Mouse (Mus musculus): ENCODE measurements around the gene Slc27a1. TPM values are rescaled to one million over a fixed set of nuclear protein-coding genes. Genes with fewer than 3 reads are reported as not detected.
A peak's percentile ranks its signal among the peaks of the same experiment; 100 is the strongest.

The Slc27a1 gene
- polyA plus RNA-seq, 1 experiment from 2014 or later: 2.5 TPM

DNA sequence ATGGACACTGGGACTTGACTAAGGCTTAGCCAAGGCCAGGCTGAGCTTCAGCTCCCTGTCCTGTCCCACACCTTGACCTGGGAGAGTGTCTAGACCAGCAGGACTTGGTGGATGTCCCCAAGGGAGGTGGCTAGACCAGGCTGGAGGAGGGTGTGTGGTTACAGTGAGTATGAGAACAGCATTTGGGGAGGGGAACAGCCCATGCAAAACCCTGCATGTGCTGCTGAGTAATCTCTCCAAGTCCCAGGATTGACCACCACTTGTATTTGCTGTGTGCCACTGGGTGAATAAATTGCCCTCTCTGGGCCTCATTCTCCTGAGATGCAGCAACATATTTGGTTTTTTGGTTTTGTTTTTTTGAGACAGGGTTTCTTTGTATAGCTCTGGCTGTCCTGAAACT, 29.7 kb downstream of the Slc27a1 start:
- no peaks in the 10 kb centered on the region for H3K9me3 ChIP-seq (replicated peaks)
- H3K9ac ChIP-seq: no peak overlapping the region
- peaks cover 41% of the 10 kb centered on the region for H3K4me1 ChIP-seq (replicated peaks)
- ATAC-seq (ENCODE audit: low read depth) (no peak), DNase-seq (no peak)
- H3K27me3 ChIP-seq: peaks cover 39% of the 10 kb centered on the region
- no peak overlapping the region for H3K4me3 ChIP-seq (replicated peaks)
- H3K27ac ChIP-seq: no peak overlapping the region
- H3K36me3 ChIP-seq: no peaks in the 10 kb centered on the region
- no peak overlapping the region for H3K4me2 ChIP-seq

- H3K4me3 ChIP-seq (replicated peaks): no peak overlapping the region
Measured at GRCm38 (mm10) chr8:71598841-71599240, 30.2 kb downstream of the Slc27a1 start.

DNA sequence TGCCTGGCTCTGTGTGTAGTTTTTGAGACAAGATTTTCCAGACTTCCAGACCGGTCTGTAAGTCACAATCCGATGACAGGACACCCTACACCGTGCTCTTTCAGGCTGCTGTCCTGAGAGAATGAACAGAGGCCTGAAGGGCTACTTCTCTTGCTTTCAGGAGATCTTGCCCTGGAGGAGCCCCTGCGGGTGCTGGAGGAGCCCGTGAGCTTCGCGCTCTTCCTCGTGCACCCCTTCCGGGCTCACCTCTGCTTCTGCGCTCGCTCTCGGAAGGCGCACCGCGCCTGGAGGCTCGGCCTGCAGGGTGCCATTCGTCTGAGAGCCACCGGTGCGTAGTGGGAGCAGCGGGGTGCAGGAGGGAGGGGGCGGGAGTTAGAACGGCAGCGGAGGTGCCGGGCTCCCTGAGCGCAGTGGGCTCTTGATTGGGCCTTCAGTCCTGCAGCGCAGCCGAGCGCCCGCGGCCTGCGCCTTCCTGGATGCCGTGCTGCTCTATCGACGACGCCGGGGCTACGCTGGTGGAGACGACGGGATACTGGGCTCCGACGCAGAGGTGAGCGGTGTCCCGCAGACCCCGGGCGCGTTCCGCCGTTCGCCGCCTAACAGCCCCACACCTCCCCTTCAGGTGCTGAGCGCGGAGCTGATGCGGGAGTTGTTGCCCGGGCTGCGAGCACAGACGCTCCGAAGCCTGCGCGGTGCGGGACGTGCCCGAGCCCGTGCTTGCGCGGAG, 33.4 kb downstream of the Slc27a1 start:
- Histone ChIP-seq H3K27me3 (peaks cover 54% of the 10 kb centered on the region), H3K36me3 (no peaks in the 10 kb centered on the region), H3K4me3 (replicated peaks) (peak overlapping the region; percentile 32), H3K27ac (no peak overlapping the region), H3K4me1 (replicated peaks) (peaks cover 21% of the 10 kb centered on the region), H3K9ac (no peak overlapping the region), H3K4me2 (peak overlapping the region; percentile 53), H3K9me3 (replicated peaks) (no peaks in the 10 kb centered on the region)
- ATAC-seq (ENCODE audit: low read depth): no peak; the same call in 1 of the 2 replicates
- DNase-seq: no peak
- WGBS (ENCODE audit: insufficient replicate concordance): 4% methylated on average over 65 of the region's 65 CpGs

More at GRCm38 (mm10) chr8:71598841-71599240, 30.2 kb downstream of the Slc27a1 start:
- Histone ChIP-seq H3K36me3 (no peaks in the 10 kb centered on the region), H3K27me3 (peaks cover 44% of the 10 kb centered on the region), H3K4me2 (no peak overlapping the region), H3K4me1 (replicated peaks) (peaks cover 38% of the 10 kb centered on the region), H3K9me3 (replicated peaks) (no peaks in the 10 kb centered on the region), H3K9ac (no peak overlapping the region), H3K27ac (no peak overlapping the region)
- WGBS (ENCODE audit: insufficient replicate concordance): 79% methylated on average over 5 of the region's 5 CpGs
- ATAC-seq (ENCODE audit: low read depth) (no peak), DNase-seq (no peak)

DNA sequence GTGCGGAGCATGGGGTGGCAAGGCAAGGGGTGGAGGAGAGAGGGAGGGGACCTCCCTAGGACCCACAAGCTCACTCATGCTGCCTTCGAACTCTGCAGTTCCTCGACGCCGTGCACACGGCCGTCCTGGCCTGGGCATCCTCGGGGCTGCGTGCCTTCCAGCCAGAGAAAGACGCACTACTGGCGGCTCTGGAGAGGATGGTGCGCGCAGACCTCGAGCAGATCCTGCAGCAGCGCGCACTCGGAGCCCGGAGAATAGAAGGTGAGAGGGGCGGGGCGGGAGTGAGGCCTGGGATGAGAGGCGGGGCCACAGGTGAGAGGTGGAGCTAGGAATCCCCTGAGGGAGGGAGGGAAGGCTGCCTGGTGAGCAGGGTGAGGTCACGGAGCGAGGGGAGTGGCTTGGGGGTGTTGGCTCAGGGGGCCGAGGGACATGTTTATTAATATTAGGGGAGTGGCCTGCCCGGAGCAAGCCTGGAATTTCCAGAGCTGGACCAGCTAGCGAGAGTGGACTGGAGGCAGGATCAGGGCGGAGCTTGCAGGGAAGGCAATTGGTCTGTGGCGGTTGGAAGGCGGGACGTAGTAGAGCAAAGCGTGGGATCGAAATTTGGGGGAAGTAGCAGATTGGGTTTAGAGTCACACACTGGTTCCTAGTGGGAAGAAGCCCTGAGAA, 34.1 kb downstream of the Slc27a1 start:
- peak; percentile 45 for ATAC-seq (ENCODE audit: low read depth)
- H3K9me3 ChIP-seq (replicated peaks): no peaks in the 10 kb centered on the region
- H3K9ac ChIP-seq: no peak overlapping the region
- peak overlapping the region; percentile 53 for H3K4me2 ChIP-seq
- WGBS (ENCODE audit: insufficient replicate concordance): 7% methylated on average over 32 of the region's 32 CpGs
- H3K4me1 ChIP-seq (replicated peaks): peaks cover 21% of the 10 kb centered on the region
- no peaks in the 10 kb centered on the region for H3K36me3 ChIP-seq
- DNase-seq: peak; percentile 17
- no peak overlapping the region for H3K27ac ChIP-seq
- H3K4me3 ChIP-seq (replicated peaks): peak overlapping the region; percentile 32
- H3K27me3 ChIP-seq: peaks cover 54% of the 10 kb centered on the region

DNA sequence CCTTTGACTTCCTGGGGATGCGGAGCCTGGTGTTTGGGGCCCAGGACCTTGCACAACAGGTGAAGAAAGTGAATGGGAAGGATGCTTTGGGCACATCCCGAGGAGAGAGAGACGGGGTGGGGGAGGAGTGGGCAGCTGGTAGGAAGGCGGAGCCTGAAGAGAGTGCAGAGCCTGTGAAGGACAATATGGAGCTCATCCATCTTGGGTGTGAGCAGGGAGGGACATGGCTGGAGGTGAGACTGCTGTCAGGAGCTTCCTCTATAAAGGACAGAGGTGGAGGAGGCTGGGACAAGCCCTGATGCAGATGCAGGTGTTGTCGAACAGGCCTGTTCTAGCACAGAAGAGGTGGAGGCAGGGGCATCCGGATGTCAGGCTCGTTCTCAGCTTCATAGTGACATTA, 35.3 kb downstream of the Slc27a1 start:
- H3K4me3 ChIP-seq (replicated peaks): no peak overlapping the region
- 67% methylated on average over 7 of the region's 7 CpGs for WGBS (ENCODE audit: insufficient replicate concordance)
- peaks cover 54% of the 10 kb centered on the region for H3K27me3 ChIP-seq
- no peaks in the 10 kb centered on the region for H3K9me3 ChIP-seq (replicated peaks)
- no peak overlapping the region for H3K9ac ChIP-seq
- no peak for DNase-seq
- no peak overlapping the region for H3K27ac ChIP-seq
- ATAC-seq (ENCODE audit: low read depth): no peak
- peaks cover 22% of the 10 kb centered on the region for H3K4me1 ChIP-seq (replicated peaks)
- H3K4me2 ChIP-seq: no peak overlapping the region
- no peaks in the 10 kb centered on the region for H3K36me3 ChIP-seq

GRCm38 (mm10) chr8:71610822-71611651, 42.4 kb downstream of the Slc27a1 start, which contains the start of gene Colgalt1:
Gene Colgalt1 (plus strand): TSS chr8:71610998.
- Histone ChIP-seq H3K27me3 (no peaks in the 10 kb centered on the region), H3K9me3 (replicated peaks) (no peaks in the 10 kb centered on the region), H3K36me3 (peaks cover 28% of the 10 kb centered on the region), H3K4me1 (replicated peaks) (peaks cover 55% of the 10 kb centered on the region), H3K4me2 (peak within 1 kb of the TSS; percentile 99), H3K9ac (peak within 1 kb of the TSS; percentile 91), H3K4me3 (replicated peaks) (peak within 1 kb of the TSS; percentile 89), H3K27ac (peak within 1 kb of the TSS; percentile 83)
- DNase-seq (peak; percentile 97), ATAC-seq (ENCODE audit: low read depth) (peak; percentile 99)
- under 1% methylated on average over 82 of the region's 82 CpGs for WGBS (ENCODE audit: insufficient replicate concordance)

DNA sequence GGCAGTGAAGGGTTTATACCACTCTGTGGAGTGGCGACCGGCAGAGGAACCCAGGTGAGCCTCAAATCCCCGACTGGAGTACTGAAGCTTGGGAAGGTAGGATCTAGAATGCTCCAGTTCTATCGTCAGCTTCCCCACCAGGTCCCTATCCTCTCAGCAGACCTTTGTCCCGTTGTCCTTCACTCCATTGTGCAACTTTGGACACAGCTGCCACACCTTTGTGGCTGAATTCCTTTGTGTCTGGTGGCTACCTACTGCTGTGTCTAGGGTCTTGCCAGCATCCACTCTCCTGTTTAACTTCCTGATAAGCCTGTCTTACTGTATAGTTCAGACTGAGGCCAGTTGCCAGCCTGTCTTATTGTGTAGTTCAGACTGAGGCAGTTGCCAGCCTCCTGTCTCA, 43.5 kb downstream of the Slc27a1 start:
- Histone ChIP-seq H3K4me1 (replicated peaks) (peaks cover 49% of the 10 kb centered on the region), H3K9me3 (replicated peaks) (no peaks in the 10 kb centered on the region), H3K4me2 (peak overlapping the region; percentile 99), H3K4me3 (replicated peaks) (peak overlapping the region; percentile 89), H3K36me3 (peaks cover 40% of the 10 kb centered on the region), H3K9ac (peak overlapping the region; percentile 91), H3K27ac (no peak overlapping the region), H3K27me3 (no peaks in the 10 kb centered on the region)
- DNase-seq (no peak), ATAC-seq (ENCODE audit: low read depth) (no peak)
- WGBS (ENCODE audit: insufficient replicate concordance): 28% methylated on average over 5 of the region's 5 CpGs

DNA sequence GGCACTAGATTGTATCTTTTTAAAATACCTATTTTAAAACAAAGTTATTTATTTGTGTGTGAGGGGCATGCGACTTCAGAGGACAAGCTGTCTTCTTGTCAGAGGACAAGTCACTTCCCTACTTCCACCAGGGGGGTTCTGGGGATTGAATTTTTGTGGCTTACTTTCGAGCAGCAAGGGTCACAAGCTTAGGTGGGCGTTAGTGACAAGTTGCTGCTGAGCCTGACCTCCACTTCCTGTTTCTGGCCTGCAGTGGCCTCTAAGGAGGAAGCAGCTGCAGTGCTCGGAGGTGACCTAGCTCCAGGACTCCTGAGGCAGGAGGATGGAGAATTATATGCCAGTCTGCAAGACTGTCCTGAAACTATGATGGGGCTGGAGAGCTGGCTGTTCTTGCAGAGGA, 44.7 kb downstream of the Slc27a1 start:
- Histone ChIP-seq H3K27ac (no peak overlapping the region), H3K9me3 (replicated peaks) (no peaks in the 10 kb centered on the region), H3K9ac (no peak overlapping the region), H3K36me3 (peaks cover 52% of the 10 kb centered on the region), H3K4me1 (replicated peaks) (peaks cover 49% of the 10 kb centered on the region), H3K4me2 (no peak overlapping the region), H3K4me3 (replicated peaks) (no peak overlapping the region), H3K27me3 (no peaks in the 10 kb centered on the region)
- ATAC-seq (ENCODE audit: low read depth): no peak
- no peak for DNase-seq
- WGBS (ENCODE audit: insufficient replicate concordance): 44% methylated on average over 4 of the region's 4 CpGs

DNA sequence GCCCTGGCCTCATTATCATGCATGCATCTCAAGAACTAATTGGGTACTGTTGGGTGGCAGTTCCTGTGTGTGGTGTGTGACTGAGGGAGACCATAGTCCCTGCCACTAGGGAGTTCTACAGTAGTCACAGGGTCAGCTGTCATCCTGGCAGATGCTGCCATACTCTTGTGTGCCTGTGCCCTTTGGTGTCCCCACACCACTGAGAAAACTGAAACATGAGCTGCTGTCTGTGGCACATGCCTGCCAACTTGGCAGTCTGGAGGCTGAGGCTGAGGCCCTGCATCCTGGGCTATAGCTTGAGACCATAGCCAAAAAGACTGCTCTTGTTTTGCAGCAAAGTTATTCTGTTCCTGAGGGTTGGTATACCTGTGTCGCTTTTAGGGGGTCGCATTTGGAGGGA, 51.1 kb downstream of the Slc27a1 start:
- DNase-seq (no peak), ATAC-seq (ENCODE audit: low read depth) (no peak)
- Histone ChIP-seq H3K9ac (no peak overlapping the region), H3K4me3 (replicated peaks) (no peak overlapping the region), H3K27me3 (no peaks in the 10 kb centered on the region), H3K36me3 (peaks cover 98% of the 10 kb centered on the region), H3K27ac (no peak overlapping the region), H3K9me3 (replicated peaks) (peaks cover 15% of the 10 kb centered on the region), H3K4me2 (no peak overlapping the region), H3K4me1 (replicated peaks) (0 out of 2 replicates have a peak, but pooled peaks cover 3% of the 10 kb centered on the region)
- 80% methylated on average over 2 of the region's 2 CpGs for WGBS (ENCODE audit: insufficient replicate concordance)

DNA sequence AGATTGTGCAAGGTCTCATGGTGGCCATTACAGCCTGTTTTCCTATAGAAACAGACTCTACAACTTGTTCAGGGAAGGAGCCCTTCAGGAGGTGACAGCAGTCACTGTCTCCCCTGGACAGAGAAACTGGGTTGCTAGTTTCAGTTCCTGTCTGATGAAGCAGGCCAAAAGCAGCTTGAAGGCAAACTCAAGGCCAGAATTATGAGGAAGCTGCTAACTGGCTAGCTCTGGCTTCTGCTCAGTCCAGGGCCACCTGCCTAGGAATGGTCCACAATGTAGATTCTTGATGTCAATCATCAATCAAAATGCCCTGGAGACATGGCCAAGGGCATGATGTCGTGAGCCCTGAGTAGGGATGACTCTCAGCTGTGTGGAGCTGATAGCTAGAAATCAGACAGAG, 56.4 kb downstream of the Slc27a1 start:
- no peak overlapping the region for H3K4me3 ChIP-seq (replicated peaks)
- H3K9ac ChIP-seq: no peak overlapping the region
- no peak overlapping the region for H3K4me2 ChIP-seq
- H3K27ac ChIP-seq: no peak overlapping the region
- ATAC-seq (ENCODE audit: low read depth) (no peak), DNase-seq (no peak)
- WGBS (ENCODE audit: insufficient replicate concordance): 73% methylated on average over 1 of the region's 1 CpGs
- peaks cover 15% of the 10 kb centered on the region for H3K9me3 ChIP-seq (replicated peaks)
- H3K36me3 ChIP-seq: peaks cover 55% of the 10 kb centered on the region
- peaks cover 28% of the 10 kb centered on the region for H3K4me1 ChIP-seq (replicated peaks)
- H3K27me3 ChIP-seq: peaks cover 9% of the 10 kb centered on the region

- Histone ChIP-seq H3K9ac (no peak overlapping the region), H3K27me3 (peaks cover 25% of the 10 kb centered on the region), H3K36me3 (peaks cover 38% of the 10 kb centered on the region), H3K4me1 (replicated peaks) (peaks cover 33% of the 10 kb centered on the region), H3K4me3 (replicated peaks) (no peak overlapping the region), H3K27ac (no peak overlapping the region), H3K9me3 (replicated peaks) (peaks cover 13% of the 10 kb centered on the region), H3K4me2 (no peak overlapping the region)
- 70% methylated on average over 9 of the region's 9 CpGs for WGBS (ENCODE audit: insufficient replicate concordance)
- no peak for ATAC-seq (ENCODE audit: low read depth)
- DNase-seq: no peak
Measured at GRCm38 (mm10) chr8:71626753-71627152, 58.1 kb downstream of the Slc27a1 start.
